7 mouse cellular contexts compared by ENCODE assay signal in genomic region chr11:107275902-107276301, GRCm38 (mm10).
DNase-seq lines count a peak whose midpoint lies in the region; ATAC-seq and TF ChIP-seq lines count a peak whose summit lies in the region.

No protein-coding gene starts in this region.

- peak; percentile 72 for ATAC-seq in intestine, embryonic 16.5 days
- no peak for ATAC-seq in liver, embryonic 14.5 days (ENCODE audit: insufficient read depth)

- H3K4me3 ChIP-seq in C2C12 (ENCODE audit: insufficient read depth, poor library complexity, severe bottlenecking) (no peak overlapping the region), ES-E14 (ENCODE audit: insufficient read depth in 1 of 2, low read depth in 1 of 2, low read length in 2 of 2, poor library complexity in 1 of 2, severe bottlenecking in 1 of 2) (no peak overlapping the region)
- no peak overlapping the region for H3K4me3 ChIP-seq in intestine, embryonic 16.5 days (ENCODE audit: low read length)
- H3K4me3 ChIP-seq in liver, embryonic 14.5 days (ENCODE audit: insufficient read depth in 1 of 2, low read depth in 2 of 2, low read length in 2 of 2) = no peak overlapping the region

- TF ChIP-seq EP300 in liver, embryonic 14.5 days (IDR thresholded peaks at IDR 0.05; ENCODE audit: low read depth) = no peak

- H3K27me3 ChIP-seq in C2C12 (ENCODE audit: control insufficient read depth, insufficient read depth, insufficient read length) = peaks cover 33% of the 10 kb centered on the region
- H3K27me3 ChIP-seq in intestine, embryonic 16.5 days (replicated peaks; ENCODE audit: control insufficient read depth, insufficient read depth, low read length) = no peaks in the 10 kb centered on the region
- no peaks in the 10 kb centered on the region for H3K27me3 ChIP-seq in liver, embryonic 14.5 days (ENCODE audit: control insufficient read depth, insufficient read depth, low read length)

- peaks cover 10 to 24% of the 10 kb centered on the region in 2 experiments for H3K4me1 ChIP-seq in ES-E14 (ENCODE audit: control insufficient read depth in 2 of 2, insufficient read depth in 2 of 2, low read length in 2 of 2, poor library complexity in 1 of 2)
- H3K4me1 ChIP-seq in intestine, embryonic 16.5 days (ENCODE audit: control insufficient read depth, insufficient read depth, low read length) = peaks cover 5% of the 10 kb centered on the region; the same call in 1 of the 2 replicates
- H3K4me1 ChIP-seq in liver, embryonic 14.5 days (replicated peaks; ENCODE audit: control insufficient read depth in 2 of 2, insufficient read depth in 2 of 2, low read length in 1 of 2) = peaks cover 0 to 19% of the 10 kb centered on the region in 2 experiments; a peak in 2 of 4 replicates

- DNase-seq in ES-E14 (ENCODE audit: low read depth, low spot score) = no peak
- peak; percentile 77 to 81 for DNase-seq in cerebellum, adult 18-20 months
- DNase-seq in frontal cortex, postnatal 36 days (ENCODE audit: low spot score in 2 of 2) = peak; percentile 28 to 46
- DNase-seq in liver, embryonic 14.5 days (ENCODE audit: low read depth in 3 of 3, low spot score in 3 of 3) = no peak
- peak; percentile 66 for DNase-seq in retina, embryonic 14.5 days (ENCODE audit: low spot score)

- no peaks in the 10 kb centered on the region for H3K79me2 ChIP-seq in C2C12 (ENCODE audit: control insufficient read depth, insufficient read depth)

- no peaks in the 10 kb centered on the region for H3K9me3 ChIP-seq in ES-E14 (ENCODE audit: control insufficient read depth, insufficient read depth, low read depth, low read length)
- H3K9me3 ChIP-seq in intestine, embryonic 16.5 days (ENCODE audit: control insufficient read depth, low read length) = no peaks in the 10 kb centered on the region
- H3K9me3 ChIP-seq in liver, embryonic 14.5 days (ENCODE audit: control insufficient read depth, low read length) = no peaks in the 10 kb centered on the region

- H3ac ChIP-seq in C2C12 (ENCODE audit: control insufficient read depth, insufficient read length, low read depth) = no peak overlapping the region

- in situ Hi-C loops in ES-E14 (cut with MboI; ENCODE audit: low sequenced_read_pairs in 2 of 2, unreplicated experiment in 2 of 2) = loop anchor here in 1 of 2 experiments (25.0 kb wide), 1 partner anchor 186 kb away; the partner anchor contains the start of gene Pitpnc1

- H3K4me2 ChIP-seq in intestine, embryonic 16.5 days (ENCODE audit: low read depth, low read length) = no peak overlapping the region
- H3K4me2 ChIP-seq in liver, embryonic 14.5 days (ENCODE audit: low read depth) = no peak overlapping the region

- H3K79me3 ChIP-seq in C2C12 (ENCODE audit: low read depth) = no peaks in the 10 kb centered on the region

- no peak overlapping the region for H3K27ac ChIP-seq in ES-E14 (ENCODE audit: insufficient read depth, low read depth, low read length, poor library complexity, severe bottlenecking)
- H3K27ac ChIP-seq in intestine, embryonic 16.5 days (ENCODE audit: low read length) = no peak overlapping the region
- no peak overlapping the region for H3K27ac ChIP-seq in liver, embryonic 14.5 days

- 30% methylated on average over 6 of the region's 6 CpGs for WGBS in intestine, embryonic 16.5 days
- WGBS in liver, embryonic 14.5 days (ENCODE audit: insufficient replicate concordance) = 46% methylated on average over 6 of the region's 6 CpGs

- no peaks in the 10 kb centered on the region for H3K36me3 ChIP-seq in C2C12 (ENCODE audit: control insufficient read depth, insufficient read depth)
- peaks cover 7% of the 10 kb centered on the region; the same call in 1 of the 2 replicates for H3K36me3 ChIP-seq in ES-E14 (ENCODE audit: control insufficient read depth, insufficient read depth, low read length, poor library complexity, severe bottlenecking)
- H3K36me3 ChIP-seq in intestine, embryonic 16.5 days (ENCODE audit: control insufficient read depth, insufficient read depth, low read length) = no peaks in the 10 kb centered on the region
- no peaks in the 10 kb centered on the region for H3K36me3 ChIP-seq in liver, embryonic 14.5 days (replicated peaks; ENCODE audit: control insufficient read depth, insufficient read depth, low read depth)

- no peak overlapping the region for H3K9ac ChIP-seq in ES-E14 (ENCODE audit: insufficient read depth, low read depth, low read length, poor library complexity, severe bottlenecking)
- H3K9ac ChIP-seq in intestine, embryonic 16.5 days (ENCODE audit: low read depth, low read length) = no peak overlapping the region
- no peak overlapping the region for H3K9ac ChIP-seq in liver, embryonic 14.5 days (replicated peaks)

- TF ChIP-seq CTCF in C2C12 (IDR thresholded peaks at IDR 0.05; ENCODE audit: control insufficient read depth, insufficient read depth, insufficient read length) = peak; percentile 2
- peak; percentile 71 for TF ChIP-seq CTCF in liver, embryonic 14.5 days (IDR thresholded peaks at IDR 0.05; ENCODE audit: low read depth)

TF ChIP-seq in C2C12, 6 proteins besides CTCF, POLR2A, EP300 and RAD21:
- TF ChIP-seq CEBPB (IDR thresholded peaks at IDR 0.05; ENCODE audit: low read depth) = no peak
- TF ChIP-seq MYOD1 (IDR thresholded peaks at IDR 0.05; ENCODE audit: control insufficient read depth, insufficient read length, low read depth) = no peak
- no peak for TF ChIP-seq MYOG (IDR thresholded peaks at IDR 0.05; ENCODE audit: control insufficient read depth, extremely low read depth, insufficient read length)
- no peak for TF ChIP-seq USF1 (IDR thresholded peaks at IDR 0.05; ENCODE audit: low read depth)
- TF ChIP-seq MAX (IDR thresholded peaks at IDR 0.05) = no peak
- TF ChIP-seq FOSL1 (IDR thresholded peaks at IDR 0.05; ENCODE audit: insufficient read depth, low read length, poor library complexity, severe bottlenecking) = no peak

TF ChIP-seq in ES-E14, 5 proteins besides CTCF, POLR2A, EP300 and RAD21:
- TF ChIP-seq ZC3H11A (IDR thresholded peaks at IDR 0.05; ENCODE audit: borderline replicate concordance, low read depth, low read length) (peak; percentile 65), ZNF384 (IDR thresholded peaks at IDR 0.05; ENCODE audit: low read depth, low read length) (no peak)

Comparison
In these comparisons a context has a peak if more than half of its experiments do, and no peak if none do; other contexts are left out.
1. DNase-seq: peak in cerebellum, adult 18-20 months (2 of 2), frontal cortex, postnatal 36 days (2 of 2) and retina, embryonic 14.5 days (single experiment); none in ES-E14 (single experiment) and liver, embryonic 14.5 days (0 of 3).